Mouse (Mus musculus) hindbrain, embryonic 16.5 days (tissue): ENCODE data around the gene Catsperz. TPM values are rescaled to one million over a fixed set of nuclear protein-coding genes. Genes with fewer than 3 reads are reported as not detected.
A peak's percentile ranks its signal among the peaks of the same experiment; 100 is the strongest.

ENCODE experiments used
- ATAC-seq: fragments of 200-750 bp; cut with Nextera tagmentation; 2 replicates; pipeline ENCODE4 v1.8.0; 2017; ENCODE audit warnings: moderate TSS enrichment, moderate library complexity
- H3K27ac ChIP-seq: fragments of 300-500 bp; sonication (generic); 2 replicates; pipeline ENCODE4 v1.5.1; 2014; ENCODE audit warnings: low read depth, mild to moderate bottlenecking, control low read depth, low read length, moderate library complexity
- H3K27me3 ChIP-seq: fragments of 300-500 bp; sonication (generic); replicated peaks from 2 replicates; pipeline ENCODE4 v1.6.1; 2014; ENCODE audit warnings: low read length; ENCODE audit not compliant: control insufficient read depth, insufficient read depth
- H3K36me3 ChIP-seq: fragments of 300-500 bp; sonication (generic); 2 replicates; pipeline ENCODE4 v1.6.1; 2014; ENCODE audit warnings: mild to moderate bottlenecking, low read length, moderate library complexity, mixed read lengths; ENCODE audit not compliant: control insufficient read depth, insufficient read depth
- H3K4me1 ChIP-seq: fragments of 300-500 bp; sonication (generic); 2 replicates; pipeline ENCODE4 v1.6.1; 2014; ENCODE audit warnings: low read depth, low read length; ENCODE audit not compliant: control insufficient read depth, insufficient read depth
- H3K4me2 ChIP-seq: fragments of 300-500 bp; sonication (generic); 2 replicates; pipeline ENCODE4 v1.6.1; 2014; ENCODE audit warnings: mild to moderate bottlenecking, low read length, control low read depth, moderate library complexity
- H3K4me3 ChIP-seq: fragments of 300-500 bp; sonication (generic); 2 replicates; pipeline ENCODE4 v1.5.1; 2014; ENCODE audit warnings: mild to moderate bottlenecking, low read length, control low read depth, moderate library complexity
- H3K9ac ChIP-seq: fragments of 300-500 bp; sonication (generic); 2 replicates; pipeline ENCODE4 v1.6.1; 2014; ENCODE audit warnings: low read depth, mild to moderate bottlenecking, control low read depth, low read length, moderate library complexity
- H3K9me3 ChIP-seq: fragments of 300-500 bp; sonication (generic); 2 replicates; pipeline ENCODE4 v1.6.1; 2014; ENCODE audit warnings: mild to moderate bottlenecking, low read length, moderate library complexity; ENCODE audit not compliant: control insufficient read depth
- WGBS: fragments of 180-500 bp; shearing (Covaris S2); extraction: QIAGEN DNeasy Blood & Tissue Kit; methylation state at CpG from one replicate; pipeline ENCODE4 v1.1.7; 2014; 5-methylcytosine and 5-hydroxymethylcytosine counted together
- polyA plus RNA-seq: library from polyadenylated mRNA; unstranded; fragments of >200 nt; fragmentation: Nextera tagmentation; extraction: Ambion mirVana; gene quantifications from 2 replicates; pipeline ENCODE4 v1.2.1, GENCODE M21; 2015

Catsperz gene
- polyA plus RNA-seq = 2.9 and 3.3 TPM in 2 replicates

GRCm38 (mm10) chr19:6925307-6925573 lies at the start of gene Catsperz:
Gene Catsperz, minus strand, starts transcription at chr19:6925380.
- peak within 1 kb of the TSS; percentile 29 for H3K4me2 ChIP-seq
- peak within 1 kb of the TSS; percentile 1; the same call in 1 of the 2 replicates for H3K9ac ChIP-seq
- H3K4me3 ChIP-seq = peak within 1 kb of the TSS; percentile 2; the same call in 1 of the 2 replicates
- no peak for ATAC-seq
- peaks cover 21% of the 10 kb centered on the region for H3K4me1 ChIP-seq
- peaks cover 57% of the 10 kb centered on the region for H3K27me3 ChIP-seq
- H3K9me3 ChIP-seq = no peaks in the 10 kb centered on the region
- H3K27ac ChIP-seq = no peak within 1 kb of the TSS
- H3K36me3 ChIP-seq = no peaks in the 10 kb centered on the region
- 3% methylated on average over 9 of the region's 9 CpGs for WGBS

- Histone ChIP-seq H3K4me3 (peak within 1 kb of the TSS; percentile 58), H3K4me1 (peaks cover 48% of the 10 kb centered on the region), H3K9me3 (no peaks in the 10 kb centered on the region), H3K36me3 (peaks cover 11% of the 10 kb centered on the region), H3K27me3 (peaks cover 10% of the 10 kb centered on the region), H3K9ac (peak within 1 kb of the TSS; percentile 83), H3K27ac (peak within 1 kb of the TSS; percentile 95), H3K4me2 (peak within 1 kb of the TSS; percentile 94)
- WGBS = under 1% methylated on average over 50 of the region's 84 CpGs
- ATAC-seq = peak; percentile 62
These were observed 49.3 kb upstream of the Catsperz start, which contains the start of gene Ppp1r14b for GRCm38 (mm10) chr19:6974211-6975205. Gene Ppp1r14b, plus strand, starts transcription at chr19:6974968.

GRCm38 (mm10) chr19:6973581-6974190 lies 48.5 kb upstream of the Catsperz start:
- Histone ChIP-seq H3K36me3 (peaks cover 11% of the 10 kb centered on the region), H3K4me1 (peaks cover 43% of the 10 kb centered on the region), H3K9ac (peak overlapping the region; percentile 83), H3K27ac (no peak overlapping the region), H3K4me3 (peak overlapping the region; percentile 58), H3K27me3 (peaks cover 10% of the 10 kb centered on the region), H3K4me2 (peak overlapping the region; percentile 94), H3K9me3 (no peaks in the 10 kb centered on the region)
- ATAC-seq = no peak
- 33% methylated on average over 12 of the region's 12 CpGs for WGBS

GRCm38 (mm10) chr19:6972247-6972917 lies 47.2 kb upstream of the Catsperz start:
- Histone ChIP-seq H3K9ac (no peak overlapping the region), H3K27me3 (peaks cover 10% of the 10 kb centered on the region), H3K4me1 (peaks cover 30% of the 10 kb centered on the region), H3K4me2 (no peak overlapping the region), H3K27ac (no peak overlapping the region), H3K9me3 (no peaks in the 10 kb centered on the region), H3K4me3 (no peak overlapping the region), H3K36me3 (peaks cover 2% of the 10 kb centered on the region)
- WGBS = 79% methylated on average over 13 of the region's 13 CpGs
- ATAC-seq = no peak

- no peak overlapping the region for H3K4me2 ChIP-seq
- H3K4me3 ChIP-seq = no peak overlapping the region
- no peaks in the 10 kb centered on the region for H3K36me3 ChIP-seq
- ATAC-seq = no peak
- no peak overlapping the region for H3K27ac ChIP-seq
- H3K4me1 ChIP-seq = peaks cover 24% of the 10 kb centered on the region
- 41% methylated on average over 6 of the region's 6 CpGs for WGBS
- peak overlapping the region; percentile 5; the same call in 1 of the 2 replicates for H3K9ac ChIP-seq
- peaks cover 10% of the 10 kb centered on the region for H3K27me3 ChIP-seq
- no peaks in the 10 kb centered on the region for H3K9me3 ChIP-seq
These were observed 46.5 kb upstream of the Catsperz start for GRCm38 (mm10) chr19:6971644-6972043.

- peaks cover 15% of the 10 kb centered on the region for H3K4me1 ChIP-seq
- H3K27ac ChIP-seq = no peak overlapping the region
- no peaks in the 10 kb centered on the region for H3K36me3 ChIP-seq
- H3K4me2 ChIP-seq = peak overlapping the region; percentile 54
- ATAC-seq = no peak
- H3K27me3 ChIP-seq = peaks cover 10% of the 10 kb centered on the region
- WGBS = 10% methylated on average over 11 of the region's 11 CpGs
- no peak overlapping the region for H3K4me3 ChIP-seq
- H3K9me3 ChIP-seq = no peaks in the 10 kb centered on the region
- peak overlapping the region; percentile 1; the same call in 1 of the 2 replicates for H3K9ac ChIP-seq
These were observed 45.4 kb upstream of the Catsperz start for GRCm38 (mm10) chr19:6970460-6971085.

- H3K27me3 ChIP-seq = peaks cover 10% of the 10 kb centered on the region
- H3K27ac ChIP-seq = no peak overlapping the region
- H3K9ac ChIP-seq = peak overlapping the region; percentile 67
- WGBS = under 1% methylated on average over 55 of the region's 55 CpGs
- peak; percentile 13; the same call in 1 of the 2 replicates for ATAC-seq
- peak overlapping the region; percentile 49 for H3K4me3 ChIP-seq
- H3K4me2 ChIP-seq = peak overlapping the region; percentile 54
- peaks cover 15% of the 10 kb centered on the region for H3K4me1 ChIP-seq
- no peaks in the 10 kb centered on the region for H3K9me3 ChIP-seq
- no peaks in the 10 kb centered on the region for H3K36me3 ChIP-seq
These were observed 44.6 kb upstream of the Catsperz start for GRCm38 (mm10) chr19:6969665-6970381.

GRCm38 (mm10) chr19:6969291-6969664 lies 44.1 kb upstream of the Catsperz start:
- peak overlapping the region; percentile 54 for H3K4me2 ChIP-seq
- ATAC-seq = no peak

More at GRCm38 (mm10) chr19:6969291-6969664, 44.1 kb upstream of the Catsperz start:
- WGBS = under 1% methylated on average over 20 of the region's 20 CpGs
- no peak overlapping the region for H3K27ac ChIP-seq
- no peaks in the 10 kb centered on the region for H3K9me3 ChIP-seq
- peaks cover 15% of the 10 kb centered on the region for H3K4me1 ChIP-seq
- H3K4me3 ChIP-seq = peak overlapping the region; percentile 49
- peak overlapping the region; percentile 67 for H3K9ac ChIP-seq
- H3K27me3 ChIP-seq = peaks cover 10% of the 10 kb centered on the region
- H3K36me3 ChIP-seq = no peaks in the 10 kb centered on the region
